Mouse (Mus musculus) heart, postnatal 0 days (tissue): ENCODE measurements at regions not wholly inside any gene's neighbourhood (a gene's known extent, or its start where the extent isn't known, plus 50 kb on each side); places are given as distances from the start of the nearest gene placed in this dataset.

ENCODE experiments used
- CTCF ChIP-seq: IDR thresholded peaks from 2 replicates; pipeline ENCODE4 v1.5.1; 2016; ENCODE audit warnings: antibody characterized with exemption, control low read depth, low read depth
- EP300 ChIP-seq: IDR thresholded peaks from 2 replicates; pipeline ENCODE4 v1.6.1; 2016; ENCODE audit warnings: antibody characterized with exemption, low read depth

- no peak for TF ChIP-seq CTCF
- no peak for TF ChIP-seq EP300
Observed at GRCm38 (mm10) chr10:99349125-99349716, 86.2 kb downstream of the Dusp6 start.
